Mouse (Mus musculus): ENCODE measurements at regions not wholly inside any gene's neighbourhood (a gene's known extent, or its start where the extent isn't known, plus 50 kb on each side); places are given as distances from the start of the nearest gene placed in this dataset.

GRCm38 (mm10) chr10:21763017-21763964 is 118.7 kb upstream of the Sgk1 start:
- Histone ChIP-seq H3K36me3 (no peaks in the 10 kb centered on the region), H3K27me3 (ENCODE audit: insufficient read depth, poor library complexity, severe bottlenecking) (no peaks in the 10 kb centered on the region)
- 94% methylated on average over 17 of the region's 17 CpGs for WGBS

GRCm38 (mm10) chr10:21764090-21764489 is 117.9 kb upstream of the Sgk1 start:
- Histone ChIP-seq H3K27me3 (ENCODE audit: insufficient read depth, poor library complexity, severe bottlenecking) (no peaks in the 10 kb centered on the region), H3K36me3 (no peaks in the 10 kb centered on the region), H3K4me3 (no peak overlapping the region), H3K4me1 (replicated peaks) (no peaks in the 10 kb centered on the region), H3K9me3 (no peaks in the 10 kb centered on the region), H3K27ac (no peak overlapping the region)
- 94% methylated on average over 8 of the region's 8 CpGs for WGBS
- no peak for DNase-seq (ENCODE audit: low spot score)

More at GRCm38 (mm10) chr10:21763017-21763964, 118.7 kb upstream of the Sgk1 start:
- no peak for DNase-seq (ENCODE audit: low spot score)
- Histone ChIP-seq H3K27ac (no peak overlapping the region), H3K4me3 (no peak overlapping the region), H3K9me3 (no peaks in the 10 kb centered on the region), H3K4me1 (replicated peaks) (no peaks in the 10 kb centered on the region)

- Histone ChIP-seq H3K4me3 (no peak overlapping the region), H3K27ac (no peak overlapping the region), H3K4me1 (replicated peaks) (no peaks in the 10 kb centered on the region), H3K36me3 (no peaks in the 10 kb centered on the region), H3K9me3 (no peaks in the 10 kb centered on the region), H3K27me3 (ENCODE audit: insufficient read depth, poor library complexity, severe bottlenecking) (no peaks in the 10 kb centered on the region)
- no peak for DNase-seq (ENCODE audit: low spot score)
- WGBS, result 82% methylated on average over 13 of the region's 13 CpGs
These were observed 117.1 kb upstream of the Sgk1 start for GRCm38 (mm10) chr10:21764891-21765290.

GRCm38 (mm10) chr10:21773548-21773947 is 108.4 kb upstream of the Sgk1 start:
- Histone ChIP-seq H3K9me3 (peaks cover 4% of the 10 kb centered on the region), H3K27ac (no peak overlapping the region), H3K36me3 (no peaks in the 10 kb centered on the region), H3K4me3 (no peak overlapping the region), H3K4me1 (replicated peaks) (0 out of 2 replicates have a peak, but pooled peaks cover 8% of the 10 kb centered on the region), H3K27me3 (ENCODE audit: insufficient read depth, poor library complexity, severe bottlenecking) (no peaks in the 10 kb centered on the region)
- DNase-seq (ENCODE audit: low spot score), result no peak
- WGBS, result 76% methylated on average over 4 of the region's 4 CpGs

- Histone ChIP-seq H3K4me3 (no peak overlapping the region), H3K4me1 (replicated peaks) (0 out of 2 replicates have a peak, but pooled peaks cover 8% of the 10 kb centered on the region), H3K27me3 (ENCODE audit: insufficient read depth, poor library complexity, severe bottlenecking) (no peaks in the 10 kb centered on the region), H3K36me3 (no peaks in the 10 kb centered on the region), H3K9me3 (peaks cover 4% of the 10 kb centered on the region), H3K27ac (no peak overlapping the region)
- WGBS, result 84% methylated on average over 5 of the region's 5 CpGs
- no peak for DNase-seq (ENCODE audit: low spot score)
These were observed 106.5 kb upstream of the Sgk1 start for GRCm38 (mm10) chr10:21775441-21775840.

GRCm38 (mm10) chr10:21775911-21776761 is 105.8 kb upstream of the Sgk1 start:
- H3K4me1 ChIP-seq (replicated peaks), result 0 out of 2 replicates have a peak, but pooled peaks cover 8% of the 10 kb centered on the region
- H3K27me3 ChIP-seq (ENCODE audit: insufficient read depth, poor library complexity, severe bottlenecking), result no peaks in the 10 kb centered on the region
- no peaks in the 10 kb centered on the region for H3K36me3 ChIP-seq
- H3K27ac ChIP-seq, result no peak overlapping the region
- H3K9me3 ChIP-seq, result peaks cover 1% of the 10 kb centered on the region
- WGBS, result 73% methylated on average over 12 of the region's 12 CpGs
- H3K4me3 ChIP-seq, result no peak overlapping the region
- no peak for DNase-seq (ENCODE audit: low spot score)

GRCm38 (mm10) chr10:21776762-21777080 is 105.3 kb upstream of the Sgk1 start:
- WGBS, result 83% methylated on average over 8 of the region's 8 CpGs
- no peak overlapping the region for H3K4me3 ChIP-seq
- no peak overlapping the region for H3K27ac ChIP-seq
- H3K9me3 ChIP-seq, result no peaks in the 10 kb centered on the region
- no peaks in the 10 kb centered on the region for H3K27me3 ChIP-seq (ENCODE audit: insufficient read depth, poor library complexity, severe bottlenecking)
- H3K36me3 ChIP-seq, result no peaks in the 10 kb centered on the region
- H3K4me1 ChIP-seq (replicated peaks), result 0 out of 2 replicates have a peak, but pooled peaks cover 8% of the 10 kb centered on the region
- no peak for DNase-seq (ENCODE audit: low spot score)

- no peak overlapping the region for H3K27ac ChIP-seq
- 0 out of 2 replicates have a peak, but pooled peaks cover 8% of the 10 kb centered on the region for H3K4me1 ChIP-seq (replicated peaks)
- 91% methylated on average over 3 of the region's 3 CpGs for WGBS
- no peak for DNase-seq (ENCODE audit: low spot score)
- H3K27me3 ChIP-seq (ENCODE audit: insufficient read depth, poor library complexity, severe bottlenecking), result no peaks in the 10 kb centered on the region
- H3K9me3 ChIP-seq, result no peaks in the 10 kb centered on the region
- H3K4me3 ChIP-seq, result no peak overlapping the region
- no peaks in the 10 kb centered on the region for H3K36me3 ChIP-seq
These were observed 104.9 kb upstream of the Sgk1 start for GRCm38 (mm10) chr10:21777103-21777502.

- no peak for DNase-seq (ENCODE audit: low spot score)
- no peaks in the 10 kb centered on the region for H3K9me3 ChIP-seq
- H3K4me1 ChIP-seq (replicated peaks), result 0 out of 2 replicates have a peak, but pooled peaks cover 2% of the 10 kb centered on the region
- no peaks in the 10 kb centered on the region for H3K27me3 ChIP-seq (ENCODE audit: insufficient read depth, poor library complexity, severe bottlenecking)
- WGBS, result 92% methylated on average over 7 of the region's 7 CpGs
- no peaks in the 10 kb centered on the region for H3K36me3 ChIP-seq
- H3K4me3 ChIP-seq, result no peak overlapping the region
- H3K27ac ChIP-seq, result no peak overlapping the region
These were observed 98.5 kb upstream of the Sgk1 start for GRCm38 (mm10) chr10:21783478-21783877.

GRCm38 (mm10) chr10:21785110-21785509 is 96.9 kb upstream of the Sgk1 start:
- Histone ChIP-seq H3K4me3 (no peak overlapping the region), H3K9me3 (no peaks in the 10 kb centered on the region), H3K36me3 (no peaks in the 10 kb centered on the region), H3K27ac (no peak overlapping the region), H3K27me3 (ENCODE audit: insufficient read depth, poor library complexity, severe bottlenecking) (no peaks in the 10 kb centered on the region), H3K4me1 (replicated peaks) (peaks cover 8% of the 10 kb centered on the region)
- WGBS, result 63% methylated on average over 4 of the region's 4 CpGs
- no peak for DNase-seq (ENCODE audit: low spot score)

GRCm38 (mm10) chr10:21785785-21786184 is 96.2 kb upstream of the Sgk1 start:
- Histone ChIP-seq H3K9me3 (no peaks in the 10 kb centered on the region), H3K36me3 (no peaks in the 10 kb centered on the region), H3K27ac (no peak overlapping the region), H3K27me3 (ENCODE audit: insufficient read depth, poor library complexity, severe bottlenecking) (no peaks in the 10 kb centered on the region), H3K4me1 (replicated peaks) (peaks cover 10% of the 10 kb centered on the region), H3K4me3 (no peak overlapping the region)
- WGBS, result 84% methylated on average over 5 of the region's 5 CpGs
- DNase-seq (ENCODE audit: low spot score), result no peak

GRCm38 (mm10) chr10:21789847-21790530 is 92.0 kb upstream of the Sgk1 start:
- Histone ChIP-seq H3K36me3 (no peaks in the 10 kb centered on the region), H3K9me3 (no peaks in the 10 kb centered on the region), H3K4me3 (no peak overlapping the region), H3K27me3 (ENCODE audit: insufficient read depth, poor library complexity, severe bottlenecking) (no peaks in the 10 kb centered on the region), H3K27ac (no peak overlapping the region), H3K4me1 (replicated peaks) (peaks cover 13% of the 10 kb centered on the region)
- WGBS, result 70% methylated on average over 17 of the region's 17 CpGs
- no peak for DNase-seq (ENCODE audit: low spot score)
